Mouse (Mus musculus): Measurements from ENCODE around the gene Map2k5. TPM values are rescaled to one million over a fixed set of nuclear protein-coding genes. Genes with fewer than 3 reads are reported as not detected.

Gene Map2k5
- total RNA-seq, 2 experiments from 2014 or later = 4.6 to 11.3 TPM

- ATAC-seq (replicated peaks; ENCODE audit: low FRiP score, poor library complexity, severe bottlenecking) = no peak
Observed at GRCm38 (mm10) chr9:63348146-63348545, 29.6 kb downstream of the Map2k5 start.

- ATAC-seq (replicated peaks; ENCODE audit: low FRiP score, poor library complexity, severe bottlenecking) = no peak
Observed at GRCm38 (mm10) chr9:63346029-63346428, 31.7 kb downstream of the Map2k5 start.

- no peak for ATAC-seq (replicated peaks; ENCODE audit: low FRiP score, poor library complexity, severe bottlenecking)
Observed at GRCm38 (mm10) chr9:63341761-63342160, 35.9 kb downstream of the Map2k5 start.

- no peak for ATAC-seq (replicated peaks; ENCODE audit: low FRiP score, poor library complexity, severe bottlenecking)
Observed at GRCm38 (mm10) chr9:63339256-63339655, 38.4 kb downstream of the Map2k5 start.

GRCm38 (mm10) chr9:63338716-63339115, 39.0 kb downstream of the Map2k5 start:
- no peak for ATAC-seq (replicated peaks; ENCODE audit: low FRiP score, poor library complexity, severe bottlenecking)

GRCm38 (mm10) chr9:63335816-63336215, 41.9 kb downstream of the Map2k5 start:
- ATAC-seq (replicated peaks; ENCODE audit: low FRiP score, poor library complexity, severe bottlenecking) = no peak

GRCm38 (mm10) chr9:63333074-63333473, 44.6 kb downstream of the Map2k5 start:
- ATAC-seq (replicated peaks; ENCODE audit: low FRiP score, poor library complexity, severe bottlenecking) = no peak

GRCm38 (mm10) chr9:63331246-63331645, 46.5 kb downstream of the Map2k5 start:
- no peak for ATAC-seq (replicated peaks; ENCODE audit: low FRiP score, poor library complexity, severe bottlenecking)

GRCm38 (mm10) chr9:63328958-63329685, 48.6 kb downstream of the Map2k5 start:
- no peak for ATAC-seq (replicated peaks; ENCODE audit: low FRiP score, poor library complexity, severe bottlenecking)

- no peak for ATAC-seq (replicated peaks; ENCODE audit: low FRiP score, poor library complexity, severe bottlenecking)
Observed at GRCm38 (mm10) chr9:63315231-63315630, 62.5 kb downstream of the Map2k5 start.

GRCm38 (mm10) chr9:63314126-63314525, 63.6 kb downstream of the Map2k5 start:
- no peak for ATAC-seq (replicated peaks; ENCODE audit: low FRiP score, poor library complexity, severe bottlenecking)

- ATAC-seq (replicated peaks; ENCODE audit: low FRiP score, poor library complexity, severe bottlenecking) = no peak
Observed at GRCm38 (mm10) chr9:63309956-63310355, 67.7 kb downstream of the Map2k5 start.

- ATAC-seq (replicated peaks; ENCODE audit: low FRiP score, poor library complexity, severe bottlenecking) = no peak
Observed at GRCm38 (mm10) chr9:63309008-63309407, 68.7 kb downstream of the Map2k5 start.

GRCm38 (mm10) chr9:63308441-63308840, 69.3 kb downstream of the Map2k5 start:
- no peak for ATAC-seq (replicated peaks; ENCODE audit: low FRiP score, poor library complexity, severe bottlenecking)

- no peak for ATAC-seq (replicated peaks; ENCODE audit: low FRiP score, poor library complexity, severe bottlenecking)
Observed at GRCm38 (mm10) chr9:63302511-63302910, 75.2 kb downstream of the Map2k5 start.

- ATAC-seq (replicated peaks; ENCODE audit: low FRiP score, poor library complexity, severe bottlenecking) = no peak
Observed at GRCm38 (mm10) chr9:63298656-63299055, 79.0 kb downstream of the Map2k5 start.

GRCm38 (mm10) chr9:63295551-63295958, 82.1 kb downstream of the Map2k5 start:
- ATAC-seq (replicated peaks; ENCODE audit: low FRiP score, poor library complexity, severe bottlenecking) = no peak

GRCm38 (mm10) chr9:63294846-63295245, 82.9 kb downstream of the Map2k5 start:
- ATAC-seq (replicated peaks; ENCODE audit: low FRiP score, poor library complexity, severe bottlenecking) = no peak

- ATAC-seq (replicated peaks; ENCODE audit: low FRiP score, poor library complexity, severe bottlenecking) = no peak
Observed at GRCm38 (mm10) chr9:63293781-63294480, 83.8 kb downstream of the Map2k5 start.

- ATAC-seq (replicated peaks; ENCODE audit: low FRiP score, poor library complexity, severe bottlenecking) = no peak
Observed at GRCm38 (mm10) chr9:63288676-63289075, 89.0 kb downstream of the Map2k5 start.

GRCm38 (mm10) chr9:63284392-63284791, 93.3 kb downstream of the Map2k5 start:
- no peak for ATAC-seq (replicated peaks; ENCODE audit: low FRiP score, poor library complexity, severe bottlenecking)

All from erythroid progenitor cell, adult 5-6 weeks (primary cell).